Mouse (Mus musculus): ENCODE results near the gene Midn. TPM values are rescaled to one million over a fixed set of nuclear protein-coding genes. Genes with fewer than 3 reads are reported as not detected.

Midn gene
- total RNA-seq, 2 experiments from 2014 or later, result 106 to 127 TPM

DNA sequence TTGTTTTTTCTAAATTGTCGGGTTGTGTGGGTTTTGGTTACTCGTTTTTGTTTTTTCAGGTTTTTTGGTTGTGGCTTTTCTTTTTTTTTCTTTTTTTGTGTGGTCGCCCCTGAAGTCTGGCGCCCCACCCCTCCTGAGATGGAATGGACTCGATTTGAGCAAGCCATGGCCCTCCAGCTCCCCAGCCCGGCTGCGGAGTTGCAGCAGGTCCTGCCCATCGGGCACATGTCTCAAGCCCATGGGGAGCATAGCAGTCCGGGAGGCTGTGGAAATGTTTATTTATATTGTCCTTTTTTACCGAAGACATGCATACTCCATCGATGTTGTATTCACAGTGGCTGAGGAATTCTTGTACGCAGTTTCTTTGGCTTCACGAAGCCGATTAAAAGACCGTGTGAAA, 23.2 kb downstream of the Midn start:
- DNase-seq, result no peak

DNA sequence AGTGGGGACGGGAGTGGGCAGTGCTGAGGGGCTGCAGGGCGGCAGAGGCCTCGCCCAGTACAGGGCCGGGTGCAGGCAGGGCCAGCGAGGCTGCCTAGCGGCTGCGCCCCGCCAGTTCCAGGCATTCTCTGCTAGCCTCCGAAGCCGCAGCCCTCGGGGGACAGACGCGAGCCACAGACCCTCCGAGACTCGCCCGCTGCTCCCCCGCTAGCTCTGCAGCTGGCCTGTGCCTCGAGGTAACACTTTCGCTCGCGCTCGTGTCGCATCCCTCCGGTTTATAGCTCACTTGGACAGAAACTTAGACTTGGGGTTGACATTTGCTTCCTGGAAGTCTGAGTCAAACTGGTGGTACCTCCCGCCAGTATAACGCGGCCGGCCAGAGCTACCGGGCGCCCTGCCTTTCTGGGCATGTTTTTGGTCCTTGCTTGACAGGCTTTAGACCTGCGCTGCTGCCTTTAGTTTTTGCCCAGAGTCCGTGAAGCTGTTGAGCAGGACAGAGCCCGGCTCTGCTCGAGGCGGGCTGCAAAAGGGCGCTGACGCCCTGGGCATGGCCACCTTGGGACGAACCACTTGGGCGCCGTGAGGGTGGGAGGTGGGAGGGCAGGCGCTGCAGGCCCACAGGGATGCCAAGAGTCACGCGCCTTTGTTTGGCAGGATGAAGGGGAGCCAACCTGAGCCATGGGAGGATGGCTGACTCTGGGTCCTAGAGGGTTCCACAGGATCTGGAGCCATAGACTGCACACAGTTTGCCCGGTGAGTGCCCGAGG, 23.9 kb downstream of the Midn start:
- DNase-seq, result peak; percentile 41

DNA sequence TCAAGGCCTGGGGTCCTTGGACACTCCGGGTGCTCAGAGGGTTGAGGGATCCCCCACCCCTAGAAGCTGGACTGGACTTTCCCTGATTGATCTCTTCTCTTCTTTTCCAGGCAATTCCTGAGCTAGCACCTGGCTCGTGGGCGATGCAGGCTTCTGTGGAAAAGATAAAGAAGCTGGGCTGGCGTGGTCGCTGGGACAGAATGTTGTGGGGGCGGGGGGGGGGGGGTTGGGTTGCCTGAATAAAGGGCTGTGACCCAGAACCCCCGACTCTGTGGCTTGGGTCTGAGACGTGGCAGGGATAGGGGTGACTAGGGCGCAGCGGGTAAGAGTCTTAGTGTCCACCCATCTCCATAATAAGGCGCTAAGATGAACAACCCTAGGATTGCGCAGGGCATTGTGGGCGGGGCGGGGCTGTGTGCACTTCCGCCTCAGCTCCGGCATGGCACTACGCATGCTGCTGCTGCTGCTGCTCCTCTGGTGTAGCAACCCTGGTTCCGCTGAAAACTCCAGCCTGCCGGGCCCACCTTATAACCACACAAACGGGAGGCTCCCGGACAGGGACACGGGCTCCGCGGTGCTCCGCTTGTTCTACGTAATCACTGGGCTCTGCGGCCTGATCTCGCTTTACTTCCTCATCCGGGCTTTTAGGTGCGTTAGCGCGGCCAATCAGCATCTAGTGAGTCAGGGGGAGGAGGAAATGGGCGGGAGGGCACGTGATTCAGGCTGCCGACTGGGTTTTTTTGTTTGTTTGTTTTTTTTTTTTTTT, 24.6 kb downstream of the Midn start, which contains the start of gene 1600002K03Rik:
Gene 1600002K03Rik (plus strand): TSS at position 418 of the 766 bp plus-strand sequence.
- peak; percentile 90 for DNase-seq

DNA sequence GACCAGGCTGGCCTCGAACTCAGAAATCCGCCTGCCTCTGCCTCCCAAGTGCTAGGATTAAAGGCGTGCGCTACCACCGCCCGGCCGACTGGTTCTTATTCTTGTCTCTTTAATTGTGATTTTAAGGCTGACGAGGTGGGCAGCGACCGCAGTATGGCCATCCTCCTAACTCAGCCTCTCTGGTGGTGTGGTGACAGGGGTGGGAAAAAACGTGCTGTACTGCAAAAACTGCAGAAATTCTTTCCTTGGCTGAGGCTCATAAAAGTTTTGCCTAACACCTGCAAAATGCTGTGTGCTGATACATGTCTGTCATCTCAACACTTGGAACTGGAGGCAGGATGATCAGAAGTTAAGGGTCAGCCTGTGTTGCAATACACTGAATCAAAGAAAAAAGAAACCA, 25.3 kb downstream of the Midn start:
- no peak for DNase-seq

DNA sequence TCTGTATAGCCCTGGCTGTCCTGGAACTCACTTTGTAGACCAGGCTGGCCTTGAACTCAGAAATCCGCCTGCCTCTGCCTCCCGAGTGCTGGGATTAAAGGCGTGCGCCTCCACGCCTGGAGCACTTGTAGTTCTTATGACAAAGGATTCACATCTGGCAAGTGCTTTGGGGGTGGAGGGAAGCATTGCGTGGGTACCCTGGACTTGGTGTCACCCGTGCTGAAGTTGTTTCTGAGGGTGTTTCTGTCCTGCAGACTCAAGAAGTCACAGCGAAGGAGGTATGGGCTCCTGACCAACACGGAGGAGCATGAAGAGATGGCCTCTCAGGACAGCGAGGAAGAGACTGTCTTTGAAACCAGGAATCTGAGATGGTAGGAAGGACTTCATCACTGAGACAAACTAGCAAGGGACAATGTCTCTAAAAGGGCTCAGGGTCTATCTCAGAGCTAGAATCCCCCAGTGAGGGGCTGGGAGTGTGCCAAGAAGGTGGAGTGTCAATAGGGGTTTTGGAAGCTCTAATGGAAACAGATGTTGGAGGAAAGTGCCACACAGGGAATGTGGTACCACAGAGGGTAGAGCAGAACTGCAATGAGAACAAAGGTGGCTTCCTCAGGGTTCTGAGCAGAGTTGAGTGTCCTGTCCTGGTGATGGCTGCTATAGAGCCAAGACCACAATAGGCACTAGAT, 26.0 kb downstream of the Midn start:
- no peak for DNase-seq

DNA sequence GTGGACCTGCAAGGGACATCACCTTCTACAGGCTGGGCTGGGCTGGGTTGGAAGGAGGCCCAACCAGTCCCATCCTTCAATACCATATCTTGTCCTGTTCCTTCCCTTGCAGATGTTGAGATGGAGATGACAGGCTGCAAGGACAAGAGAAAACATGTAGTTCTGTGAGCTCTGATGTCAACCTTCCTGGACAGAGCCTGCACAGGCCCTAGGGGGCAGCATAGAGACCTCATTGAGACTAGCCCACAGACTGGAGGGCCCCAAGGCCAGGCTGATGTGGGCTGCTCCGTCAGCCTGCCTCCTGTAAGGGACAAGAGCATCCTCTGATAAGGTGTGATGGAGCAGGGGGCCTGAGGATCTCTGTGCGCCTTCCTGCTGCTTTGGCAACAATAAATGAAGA, 26.6 kb downstream of the Midn start:
- peak; percentile 54 for DNase-seq

DNA sequence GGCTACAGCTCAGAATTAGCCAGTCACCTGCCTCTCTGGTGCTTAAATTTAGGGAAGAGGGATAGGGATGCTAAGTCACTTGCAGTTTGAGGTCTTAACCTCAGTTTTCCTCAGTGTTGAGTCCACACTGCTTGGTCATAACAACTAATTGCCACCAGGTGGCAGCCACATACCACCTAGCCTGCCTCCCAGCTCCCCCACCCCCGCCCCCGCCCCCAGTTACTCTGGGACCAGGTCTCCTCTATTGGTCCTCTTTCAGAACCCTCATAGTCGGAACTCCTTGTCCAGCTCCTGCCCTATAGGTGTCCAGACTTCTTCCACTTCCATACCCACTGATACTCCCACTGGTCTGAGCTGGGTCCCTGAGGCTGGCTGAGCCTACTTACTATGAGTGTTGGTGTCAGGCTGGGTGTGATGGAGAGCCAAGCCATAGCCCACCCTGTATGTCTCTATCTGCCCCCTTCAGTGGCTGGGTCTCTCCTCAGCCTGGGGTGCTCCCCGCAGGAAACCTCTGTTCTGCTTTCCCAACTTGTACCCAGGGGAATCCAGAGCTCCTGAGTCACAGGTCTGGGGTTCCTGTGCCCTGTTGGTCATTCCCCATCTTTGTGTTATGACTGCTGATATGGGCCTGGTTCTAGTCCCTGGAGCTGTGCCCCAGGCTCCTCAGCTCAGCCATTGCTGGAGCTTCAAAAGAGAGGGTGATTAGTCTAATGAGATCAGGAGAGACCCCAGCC, 27.6 kb downstream of the Midn start:
- DNase-seq, result no peak

DNA sequence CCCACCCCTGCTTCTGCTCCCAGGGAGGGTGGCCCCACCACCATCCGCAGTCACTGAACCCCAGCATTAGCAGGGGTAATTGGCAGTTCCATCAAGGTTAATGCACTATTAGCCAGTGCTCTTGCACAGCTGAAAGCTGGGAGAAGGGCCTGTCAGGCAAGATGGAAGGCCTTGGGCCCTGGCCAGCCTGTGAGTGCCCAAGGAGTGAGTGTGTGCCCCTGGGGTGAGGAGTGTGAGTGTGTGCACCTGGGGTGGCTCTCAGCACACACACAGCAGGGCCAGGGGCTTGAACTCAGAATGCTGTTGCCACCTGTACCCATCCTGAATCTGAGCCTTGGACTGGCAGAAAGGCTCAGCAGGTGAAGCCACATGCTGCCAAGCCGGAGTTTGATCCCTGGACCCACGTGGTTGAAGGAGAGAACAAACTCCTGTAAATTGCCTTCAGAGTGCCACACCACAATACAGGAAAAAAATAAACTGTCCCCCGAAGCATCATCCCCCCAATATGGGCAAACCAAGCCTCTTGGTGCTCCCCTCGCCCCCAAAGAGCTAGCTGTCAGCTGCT, 28.3 kb downstream of the Midn start:
- DNase-seq, result peak; percentile 65

DNA sequence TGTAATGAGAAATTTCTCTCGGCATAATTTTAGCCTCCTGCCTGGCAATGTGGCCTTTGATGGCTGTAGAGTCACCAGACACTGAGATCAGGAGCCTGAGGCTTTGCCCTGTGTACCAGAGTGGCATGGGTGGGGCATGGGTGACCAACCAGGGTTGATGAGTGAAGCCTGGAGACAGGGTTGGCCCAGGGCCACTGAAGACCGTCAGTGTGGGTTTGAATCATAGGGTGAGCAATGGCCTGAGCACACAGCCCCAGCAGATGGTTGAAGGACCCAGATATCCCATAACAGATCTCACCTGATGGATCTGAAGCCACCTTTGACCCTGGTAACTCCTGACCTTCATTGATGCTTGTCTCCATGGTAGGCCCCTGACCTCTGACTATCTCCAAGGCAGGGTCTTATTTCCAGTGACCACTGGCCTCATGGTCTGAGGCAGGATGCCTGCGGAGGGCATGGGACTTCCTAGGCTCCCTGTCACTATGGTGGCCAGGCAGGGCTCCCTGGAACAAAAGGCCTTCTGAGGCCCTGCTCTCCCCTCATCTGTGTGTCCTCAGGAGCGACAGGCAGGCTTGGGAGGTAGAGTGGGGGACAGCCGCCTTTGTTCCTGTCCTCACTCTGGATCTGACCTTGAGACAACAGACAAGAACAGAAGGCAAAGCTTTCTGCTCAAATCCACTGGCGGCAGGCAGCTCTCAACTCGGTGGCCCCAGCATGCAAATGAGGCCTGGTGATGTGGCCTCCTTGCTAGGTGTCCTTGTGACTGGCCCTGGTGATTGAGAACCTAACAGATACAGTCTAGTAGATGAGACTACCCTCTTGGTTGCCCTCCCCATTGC, 29.6 kb downstream of the Midn start:
- DNase-seq, result peak; percentile 80

DNA sequence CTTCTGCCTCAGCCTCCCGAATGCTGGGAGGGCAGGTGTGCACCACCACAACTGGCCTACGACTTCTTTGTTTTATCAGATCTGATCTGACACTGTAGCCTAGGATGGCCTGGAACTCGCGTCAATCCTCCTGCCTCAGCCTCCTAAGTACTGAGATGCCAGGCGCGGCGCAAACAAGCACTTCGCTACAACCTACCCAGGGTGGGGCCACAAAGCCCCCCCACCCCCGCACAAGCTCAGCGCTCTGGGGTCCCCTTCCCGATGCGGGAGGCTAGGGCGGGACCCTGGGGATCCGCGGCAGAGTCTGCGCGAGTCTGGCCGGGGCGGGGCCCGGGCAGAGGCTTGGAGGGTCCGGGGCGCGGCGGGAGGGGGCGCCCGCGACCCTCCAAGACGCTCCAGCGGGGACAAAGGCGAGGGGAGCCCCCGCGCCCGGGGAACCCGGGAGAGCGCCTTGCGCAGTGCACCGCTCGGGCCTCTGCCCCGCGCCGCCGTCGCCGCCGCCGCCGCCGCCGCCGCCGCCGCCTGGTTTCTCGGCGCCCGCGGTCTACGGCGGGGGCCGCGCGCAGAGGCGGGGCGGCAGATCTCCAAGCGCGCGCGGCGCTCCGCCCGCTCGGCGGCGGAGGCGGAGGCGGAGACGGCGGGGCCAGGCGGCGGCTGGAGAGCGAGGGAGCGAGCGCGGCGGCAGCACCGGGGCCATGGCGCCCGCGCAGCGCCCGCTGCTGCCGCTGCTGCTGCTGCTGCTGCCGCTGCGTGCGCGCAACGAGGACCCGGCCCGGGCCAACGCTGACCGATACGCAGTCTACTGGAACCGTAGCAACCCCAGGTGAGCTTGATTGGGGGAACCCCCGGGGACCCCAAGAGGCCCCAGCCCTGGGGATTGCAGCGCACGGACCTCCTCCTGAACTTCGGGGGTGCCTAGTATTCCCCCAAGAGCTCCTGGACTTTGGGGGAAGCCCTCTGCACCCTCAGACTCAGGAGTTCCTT, 31.3 kb downstream of the Midn start, which contains the start of gene Efna2:
Gene Efna2 (plus strand): TSS at position 415 of the 984 bp plus-strand sequence.
- DNase-seq, result peak; percentile 76

DNA sequence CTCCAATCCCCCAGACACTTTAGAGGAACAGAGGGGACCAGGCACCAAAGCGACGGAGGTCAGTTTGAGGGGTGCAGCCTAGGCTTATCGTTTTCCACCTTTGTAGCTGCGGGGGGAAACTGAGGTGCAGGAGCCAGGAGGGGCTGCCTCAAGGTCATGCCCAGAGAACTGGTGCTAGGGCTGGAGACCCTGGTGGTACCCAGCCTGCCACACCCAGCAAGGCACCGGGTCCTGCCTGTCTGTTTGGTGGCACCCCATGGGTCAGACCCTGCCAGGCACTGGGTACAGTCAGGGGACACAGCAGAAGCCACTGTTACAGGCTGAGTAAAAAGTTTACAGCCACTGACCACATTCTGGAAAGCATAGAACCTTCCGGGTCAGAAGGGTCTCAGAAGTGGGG, 32.2 kb downstream of the Midn start:
- no peak for DNase-seq

DNA sequence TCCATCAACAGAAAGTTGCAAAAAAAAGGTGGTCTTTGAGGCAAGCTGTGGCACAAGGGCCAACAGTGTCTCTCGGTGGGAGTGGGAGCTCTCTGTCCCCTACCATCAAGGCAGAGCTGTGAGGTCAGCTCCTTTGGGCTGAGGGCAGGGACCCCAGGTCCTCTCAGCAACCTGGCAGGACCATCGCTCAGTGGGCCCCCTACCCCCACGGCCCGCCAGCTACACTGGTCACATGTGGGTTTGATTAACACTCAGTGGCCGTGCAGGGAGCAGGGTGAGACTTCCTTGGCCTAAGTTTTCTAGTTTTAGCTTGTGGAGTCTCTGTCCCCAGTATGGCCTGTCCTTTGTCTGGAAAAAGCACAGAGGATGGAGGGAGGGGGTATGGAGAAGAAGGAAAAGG, 32.8 kb downstream of the Midn start:
- DNase-seq, result no peak

DNA sequence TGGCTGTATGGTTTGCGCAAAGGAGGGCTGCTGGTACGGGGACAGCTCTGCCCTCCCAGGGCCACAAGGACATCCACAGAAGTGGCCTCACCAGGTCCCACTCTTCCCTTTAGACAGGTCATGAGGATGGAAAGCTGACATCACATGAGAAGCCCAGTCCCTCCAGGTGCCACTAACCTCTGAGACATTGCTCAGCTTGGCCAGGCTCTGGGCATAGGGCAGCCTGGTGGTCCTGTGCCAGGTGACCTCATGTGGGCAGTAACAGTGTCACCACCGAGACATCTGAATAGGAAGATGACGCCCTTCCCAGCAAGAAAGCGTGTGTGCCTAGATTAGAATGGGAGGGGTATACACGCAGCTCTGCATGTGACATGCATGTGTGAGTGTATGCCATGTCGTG, 34.5 kb downstream of the Midn start:
- no peak for DNase-seq

DNA sequence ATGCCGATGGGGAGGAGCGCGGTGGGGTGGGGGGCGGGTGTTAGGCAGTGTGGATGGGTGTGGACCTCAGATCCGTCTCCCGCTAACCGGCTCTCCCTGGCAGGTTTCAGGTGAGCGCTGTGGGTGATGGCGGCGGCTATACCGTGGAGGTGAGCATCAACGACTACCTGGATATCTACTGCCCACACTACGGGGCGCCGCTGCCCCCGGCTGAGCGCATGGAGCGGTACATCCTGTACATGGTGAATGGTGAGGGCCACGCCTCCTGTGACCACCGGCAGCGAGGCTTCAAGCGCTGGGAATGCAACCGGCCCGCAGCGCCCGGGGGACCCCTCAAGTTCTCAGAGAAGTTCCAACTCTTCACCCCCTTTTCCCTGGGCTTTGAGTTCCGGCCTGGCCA, 38.6 kb downstream of the Midn start:
- no peak for DNase-seq

DNA sequence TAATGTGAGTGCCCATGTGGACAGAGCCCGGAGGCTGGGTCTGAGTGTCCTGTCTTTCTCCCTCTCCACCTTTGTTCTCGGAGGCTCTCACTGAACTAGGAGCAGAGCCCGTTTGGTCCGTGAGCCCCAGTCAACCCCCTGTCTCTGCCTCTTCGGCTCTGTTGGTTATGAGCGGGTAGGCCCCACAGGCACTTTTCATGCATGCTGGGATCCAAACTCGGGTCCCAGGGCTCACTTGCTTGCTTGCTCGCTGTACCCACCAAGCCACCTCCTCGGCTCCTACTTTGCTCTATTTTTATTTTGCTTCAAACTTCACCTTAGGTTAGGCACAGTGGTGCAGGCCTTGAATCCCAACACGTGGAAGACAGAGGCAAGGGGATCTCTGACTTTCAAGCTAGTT, 39.7 kb downstream of the Midn start:
- no peak for DNase-seq

DNA sequence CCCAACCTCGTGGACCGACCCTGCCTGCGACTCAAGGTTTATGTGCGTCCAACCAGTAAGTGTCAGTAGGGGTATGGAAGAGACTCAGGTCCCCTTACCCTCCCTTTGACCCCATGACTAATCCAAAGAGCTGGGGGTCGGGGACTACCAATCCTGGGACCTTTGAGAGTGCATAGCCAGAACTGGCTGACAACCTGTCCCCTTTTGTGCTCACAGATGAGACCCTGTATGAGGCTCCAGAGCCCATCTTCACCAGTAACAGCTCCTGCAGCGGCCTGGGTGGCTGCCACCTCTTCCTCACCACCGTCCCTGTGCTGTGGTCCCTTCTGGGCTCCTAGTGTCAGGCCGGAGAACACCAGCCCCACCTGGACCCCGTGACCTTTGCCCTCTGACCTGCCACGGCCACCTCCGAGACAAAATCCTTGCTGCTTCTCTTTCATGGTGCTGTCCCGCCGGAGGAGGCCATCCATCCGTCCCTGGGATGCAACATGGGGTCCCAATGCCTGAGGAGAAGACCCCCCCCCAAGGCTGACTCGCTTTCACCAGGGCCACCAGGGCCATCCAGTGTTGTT, 40.5 kb downstream of the Midn start:
- DNase-seq, result no peak

DNA sequence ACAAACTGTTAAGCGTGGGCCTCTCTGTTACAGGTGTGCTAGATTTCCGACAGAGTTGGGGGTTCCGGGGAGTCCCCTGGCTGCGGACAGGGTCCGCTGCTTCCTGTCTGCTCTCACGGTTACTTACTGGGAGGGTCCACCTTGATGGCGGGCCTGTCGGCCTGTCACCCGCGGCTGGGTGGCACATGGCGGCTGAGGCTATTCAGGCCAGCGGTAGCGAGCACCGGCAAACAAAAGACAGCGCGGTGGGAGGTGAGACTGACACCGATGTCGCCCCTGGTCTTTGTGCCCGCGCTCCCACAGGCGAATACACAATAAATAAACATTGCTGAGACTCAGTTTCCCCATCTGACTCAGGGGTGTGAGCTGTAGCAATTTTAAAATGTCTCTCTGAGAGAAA, 41.9 kb downstream of the Midn start:
- DNase-seq, result no peak

DNA sequence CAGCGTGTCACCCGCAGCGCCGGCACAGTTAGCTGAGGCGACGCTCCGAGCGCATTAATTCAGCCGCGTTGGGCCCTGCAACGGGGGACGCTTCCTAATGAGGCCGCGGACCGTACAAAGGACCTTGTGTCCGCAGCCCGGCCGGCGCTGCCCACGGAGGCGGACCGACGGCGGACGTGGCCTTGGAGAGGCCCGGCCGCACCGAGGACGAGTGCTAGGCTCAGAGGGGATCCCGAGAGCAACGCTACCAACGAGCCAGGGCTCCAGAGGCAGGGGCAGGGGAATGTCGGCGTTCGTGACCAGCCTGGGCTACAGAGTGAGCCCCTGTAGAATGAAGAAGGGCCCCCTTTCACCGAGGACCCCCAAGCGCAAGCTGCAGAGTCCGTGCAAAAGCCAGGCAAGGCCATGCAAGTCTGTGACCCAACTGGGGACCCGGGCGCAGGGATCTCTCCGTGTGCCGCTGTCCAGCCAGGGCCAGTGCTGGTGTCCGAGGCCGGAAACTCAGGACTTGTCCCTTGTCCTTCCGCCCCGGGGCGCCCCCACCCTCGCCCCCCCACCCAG, 42.5 kb downstream of the Midn start:
- DNase-seq, result peak; percentile 68

DNA sequence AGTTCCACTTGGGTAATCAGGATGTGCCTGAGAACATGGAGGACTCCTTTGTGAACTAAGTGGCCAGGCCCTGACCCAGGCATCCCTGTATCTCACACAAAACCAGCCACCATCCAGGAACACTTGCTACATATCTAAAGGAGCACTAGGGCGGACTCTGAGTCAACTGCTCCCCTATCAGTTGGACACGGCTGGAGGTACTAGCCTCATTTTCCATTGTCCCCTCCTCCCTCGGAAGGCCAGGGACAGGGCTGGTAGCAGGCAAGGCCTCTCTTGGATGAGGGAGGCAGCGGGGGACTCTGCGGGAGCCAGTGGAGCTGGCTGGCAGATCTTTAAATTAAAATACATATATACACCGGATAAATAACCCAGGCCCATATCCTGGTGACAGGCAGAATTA, 45.9 kb downstream of the Midn start:
- DNase-seq, result no peak

Data from adrenal gland, postnatal 10 days (tissue).